10 mouse cellular contexts compared by ENCODE assay signal in genomic region chr5:82899347-82899746, GRCm38 (mm10).
DNase-seq lines count a peak whose midpoint lies in the region; ATAC-seq and TF ChIP-seq lines count a peak whose summit lies in the region.
"Had no signal": no experiment of that assay in that cellular context is flagged by ENCODE, and none has a peak within 500 bp of the region (broad histone marks: within the 10 kb centered on the region; RNA-seq: fewer than 3 reads in every experiment).

No protein-coding gene starts in this region.

- WGBS in forebrain, embryonic 11.5 days = 75% methylated on average over 3 of the region's 3 CpGs
- WGBS in forebrain, embryonic 12.5 days = 72% methylated on average over 3 of the region's 3 CpGs

- H3K4me3 ChIP-seq in forebrain, embryonic 11.5 days (ENCODE audit: low read depth, low read length) = no peak overlapping the region
- H3K4me3 ChIP-seq in forebrain, embryonic 12.5 days (replicated peaks) = no peak overlapping the region
- no peak overlapping the region for H3K4me3 ChIP-seq in gastrocnemius, adult 2 months
- H3K4me3 ChIP-seq: intestine, embryonic 15.5 days; liver, embryonic 12.5 days had no signal

- H3K27me3 ChIP-seq in forebrain, embryonic 11.5 days (ENCODE audit: control insufficient read depth, insufficient read depth, low read length) = no peaks in the 10 kb centered on the region
- no peaks in the 10 kb centered on the region for H3K27me3 ChIP-seq in forebrain, embryonic 12.5 days
- H3K27me3 ChIP-seq: intestine, embryonic 15.5 days; liver, embryonic 12.5 days had no signal

- no peaks in the 10 kb centered on the region for H3K9me3 ChIP-seq in forebrain, embryonic 11.5 days (ENCODE audit: control insufficient read depth, low read length)
- H3K9me3 ChIP-seq in forebrain, embryonic 12.5 days = no peaks in the 10 kb centered on the region
- H3K9me3 ChIP-seq: intestine, embryonic 15.5 days; liver, embryonic 12.5 days had no signal

- TF ChIP-seq CTCF in gastrocnemius, adult 2 months (IDR thresholded peaks at IDR 0.05) = no peak

- no peak overlapping the region for H3K4me2 ChIP-seq in forebrain, embryonic 11.5 days (ENCODE audit: low read depth, low read length, severe bottlenecking)
- H3K4me2 ChIP-seq in forebrain, embryonic 12.5 days = no peak overlapping the region
- H3K4me2 ChIP-seq: intestine, embryonic 15.5 days; liver, embryonic 12.5 days had no signal

- H3K36me3 ChIP-seq in forebrain, embryonic 11.5 days (ENCODE audit: control insufficient read depth, insufficient read depth, low read length) = no peaks in the 10 kb centered on the region
- H3K36me3 ChIP-seq in forebrain, embryonic 12.5 days (replicated peaks) = no peaks in the 10 kb centered on the region
- H3K36me3 ChIP-seq: intestine, embryonic 15.5 days; liver, embryonic 12.5 days had no signal

- H3K9ac ChIP-seq in forebrain, embryonic 11.5 days (ENCODE audit: low read length) = no peak overlapping the region
- H3K9ac ChIP-seq in forebrain, embryonic 12.5 days = no peak overlapping the region
- H3K9ac ChIP-seq: intestine, embryonic 15.5 days; liver, embryonic 12.5 days had no signal

- H3K27ac ChIP-seq in forebrain, embryonic 11.5 days (ENCODE audit: low read depth, low read length) = no peak overlapping the region
- no peak overlapping the region for H3K27ac ChIP-seq in forebrain, embryonic 12.5 days
- no peak overlapping the region for H3K27ac ChIP-seq in gastrocnemius, adult 2 months
- H3K27ac ChIP-seq: intestine, embryonic 15.5 days; liver, embryonic 12.5 days had no signal

- intact Hi-C loops in gastrocnemius, adult 2 months (cut with DNase I) = no loop called here

- no peak for ATAC-seq in forebrain, embryonic 11.5 days (replicated peaks; ENCODE audit: low FRiP score)
- ATAC-seq in forebrain, embryonic 12.5 days (ENCODE audit: low FRiP score) = no peak
- ATAC-seq: intestine, embryonic 15.5 days; liver, embryonic 12.5 days had no signal

- DNase-seq in forebrain, embryonic 11.5 days (ENCODE audit: low spot score) = peak; percentile 50
- DNase-seq in cerebellum, adult 9-11 months = peak; percentile 76
- DNase-seq in layer of hippocampus, adult 8-10 months (ENCODE audit: low spot score in 2 of 2) = peak; percentile 47 to 62
- peak; percentile 70 to 72 for DNase-seq in right cerebral cortex, adult 2 months (ENCODE audit: low spot score in 2 of 2)
- DNase-seq in embryo, embryonic 10.5 days (ENCODE audit: low spot score) = no peak
- DNase-seq in lung, postnatal 14 days = no peak
- no peak for DNase-seq in gastrocnemius, adult 2 months

- H3K4me1 ChIP-seq in forebrain, embryonic 11.5 days (replicated peaks; ENCODE audit: control insufficient read depth, insufficient read depth, low read length) = no peaks in the 10 kb centered on the region
- H3K4me1 ChIP-seq in forebrain, embryonic 12.5 days = no peaks in the 10 kb centered on the region
- H3K4me1 ChIP-seq: intestine, embryonic 15.5 days; liver, embryonic 12.5 days had no signal

Comparison
In these comparisons a context has a peak if more than half of its experiments do, and no peak if none do; other contexts are left out.
1. DNase-seq: peak in forebrain, embryonic 11.5 days (single experiment), cerebellum, adult 9-11 months (single experiment), layer of hippocampus, adult 8-10 months (2 of 2) and right cerebral cortex, adult 2 months (2 of 2); none in embryo, embryonic 10.5 days (single experiment), lung, postnatal 14 days (single experiment) and gastrocnemius, adult 2 months (single experiment).